Mouse (Mus musculus) ES-Bruce4 (cell line): Measurements from ENCODE around the gene Ctdnep1. TPM values are rescaled to one million over a fixed set of nuclear protein-coding genes. Genes with fewer than 3 reads are reported as not detected.

ENCODE experiments used
- H3K27ac ChIP-seq: 2 replicates; pipeline ENCODE4 v1.5.1; 2012; ENCODE audit warnings: low read length, inconsistent platforms; ENCODE audit not compliant: insufficient read depth
- H3K27me3 ChIP-seq: 2 replicates; pipeline ENCODE4 v1.6.1; 2012; ENCODE audit warnings: mild to moderate bottlenecking, low read length, inconsistent platforms; ENCODE audit not compliant: control insufficient read depth, poor library complexity, insufficient read depth, severe bottlenecking
- H3K36me3 ChIP-seq: 2 replicates; pipeline ENCODE4 v1.6.1; 2012; ENCODE audit warnings: inconsistent platforms, mild to moderate bottlenecking, low read length, moderate library complexity; ENCODE audit not compliant: control insufficient read depth, poor library complexity, insufficient read depth, severe bottlenecking
- H3K4me1 ChIP-seq: one replicate; pipeline ENCODE4 v1.8.1; 2011; ENCODE audit warnings: low read length; ENCODE audit not compliant: control insufficient read depth, insufficient read depth
- H3K4me3 ChIP-seq: 2 replicates; pipeline ENCODE4 v1.5.1; 2011; ENCODE audit warnings: low read depth, mild to moderate bottlenecking, low read length
- H3K9ac ChIP-seq: 2 replicates; pipeline ENCODE4 v1.6.1; 2012; ENCODE audit warnings: low read depth, mild to moderate bottlenecking, inconsistent platforms; ENCODE audit not compliant: poor library complexity, severe bottlenecking
- H3K9me3 ChIP-seq: replicated peaks from 2 replicates; pipeline ENCODE4 v1.6.1; 2012; ENCODE audit warnings: mild to moderate bottlenecking, low read length, inconsistent platforms; ENCODE audit not compliant: control insufficient read depth, poor library complexity, insufficient read depth, severe bottlenecking
- CTCF ChIP-seq: IDR thresholded peaks from one replicate; pipeline ENCODE4 v1.8.1; 2011; ENCODE audit warnings: low read depth, low read length
- EP300 ChIP-seq: IDR thresholded peaks from 2 replicates; pipeline ENCODE4 v1.6.1; 2011; ENCODE audit warnings: low read depth, low read length; ENCODE audit not compliant: insufficient read depth
- POLR2A ChIP-seq: IDR thresholded peaks from one replicate; pipeline ENCODE4 v1.8.1; 2011; ENCODE audit warnings: low read length; ENCODE audit not compliant: insufficient read depth
- polyA plus RNA-seq: library from polyadenylated mRNA; stranded (reverse); fragments of >200 nt; gene quantifications from 2 replicates; pipeline ENCODE4 v1.2.4, GENCODE M21; 2011; ENCODE audit warnings: low read depth; ENCODE audit not compliant: missing spikeins, insufficient read depth, insufficient read length

Gene Ctdnep1
- polyA plus RNA-seq, 1 experiment = 61.9 TPM

- H3K9ac ChIP-seq = no peak overlapping the region
- no peak overlapping the region for H3K27ac ChIP-seq
These were observed 43.2 kb downstream of the Ctdnep1 start for GRCm38 (mm10) chr11:70024151-70024514.

GRCm38 (mm10) chr11:70026689-70027088 is 45.7 kb downstream of the Ctdnep1 start:
- Histone ChIP-seq H3K4me3 (peak overlapping the region; percentile 10; the same call in 1 of the 2 replicates), H3K36me3 (no peaks in the 10 kb centered on the region), H3K9me3 (no peaks in the 10 kb centered on the region), H3K27me3 (no peaks in the 10 kb centered on the region), H3K4me1 (peaks cover 5% of the 10 kb centered on the region), H3K27ac (no peak overlapping the region), H3K9ac (peak overlapping the region; percentile 23; the same call in 1 of the 2 replicates)
- peak; percentile 49; the same call in 1 of the 2 replicates for TF ChIP-seq EP300
- no peak for TF ChIP-seq CTCF
- no peak for TF ChIP-seq POLR2A

More at GRCm38 (mm10) chr11:70024151-70024514, 43.2 kb downstream of the Ctdnep1 start:
- no peaks in the 10 kb centered on the region for H3K9me3 ChIP-seq
- H3K4me3 ChIP-seq = no peak overlapping the region
- no peaks in the 10 kb centered on the region for H3K36me3 ChIP-seq
- peaks cover 5% of the 10 kb centered on the region for H3K4me1 ChIP-seq
- H3K27me3 ChIP-seq = no peaks in the 10 kb centered on the region
- TF ChIP-seq EP300 = no peak
- TF ChIP-seq POLR2A = no peak
- no peak for TF ChIP-seq CTCF

GRCm38 (mm10) chr11:70027397-70027796 is 46.4 kb downstream of the Ctdnep1 start:
- Histone ChIP-seq H3K36me3 (no peaks in the 10 kb centered on the region), H3K9ac (0 out of 2 replicates have a peak overlapping the region, but pooled peaks have one; percentile 23), H3K27me3 (no peaks in the 10 kb centered on the region), H3K9me3 (no peaks in the 10 kb centered on the region), H3K27ac (no peak overlapping the region), H3K4me3 (0 out of 2 replicates have a peak overlapping the region, but pooled peaks have one; percentile 5), H3K4me1 (peaks cover 5% of the 10 kb centered on the region)
- TF ChIP-seq CTCF = no peak
- no peak for TF ChIP-seq POLR2A
- TF ChIP-seq EP300 = no peak

GRCm38 (mm10) chr11:70028401-70029129 is 47.6 kb downstream of the Ctdnep1 start:
- H3K27me3 ChIP-seq = no peaks in the 10 kb centered on the region
- TF ChIP-seq EP300 = no peak
- no peak for TF ChIP-seq POLR2A
- TF ChIP-seq CTCF = no peak
- no peaks in the 10 kb centered on the region for H3K9me3 ChIP-seq
- H3K4me3 ChIP-seq = no peak overlapping the region
- H3K9ac ChIP-seq = no peak overlapping the region
- H3K36me3 ChIP-seq = no peaks in the 10 kb centered on the region
- H3K4me1 ChIP-seq = peaks cover 5% of the 10 kb centered on the region
- H3K27ac ChIP-seq = no peak overlapping the region

- Histone ChIP-seq H3K4me3 (peak overlapping the region; percentile 62), H3K27me3 (no peaks in the 10 kb centered on the region), H3K27ac (no peak overlapping the region), H3K4me1 (peaks cover 5% of the 10 kb centered on the region), H3K36me3 (no peaks in the 10 kb centered on the region), H3K9ac (no peak overlapping the region), H3K9me3 (no peaks in the 10 kb centered on the region)
- TF ChIP-seq EP300 (no peak), CTCF (no peak), POLR2A (no peak)
These were observed 48.3 kb downstream of the Ctdnep1 start for GRCm38 (mm10) chr11:70029130-70029801.
